Comparison of ENCODE assay signal across 8 mouse cellular contexts in genomic region chr3:95106338-95107117, GRCm38 (mm10). TPM values are rescaled to one million over a fixed set of nuclear protein-coding genes. Genes with fewer than 3 reads are reported as not detected.
DNase-seq lines count a peak whose midpoint lies in the region; ATAC-seq lines count a peak whose summit lies in the region.

Pip5k1a (minus strand) TSS chr3:95106930.

- under 1% methylated on average over 51 of the region's 51 CpGs for WGBS in hindbrain, embryonic 14.5 days

- ATAC-seq in hindbrain, embryonic 14.5 days (ENCODE audit: low FRiP score): peak; percentile 92

- peak; percentile 100 for DNase-seq in R1 (ENCODE audit: low read depth, low spot score)
- DNase-seq in cerebellum, postnatal 25 days: peak; percentile 96 to 98
- peak; percentile 87 to 97 for DNase-seq in frontal cortex, postnatal 25 days (ENCODE audit: low spot score in 2 of 2)
- peak; percentile 99 for DNase-seq in hindbrain, embryonic 14.5 days (ENCODE audit: low spot score)
- DNase-seq in layer of hippocampus, postnatal 36 days: peak; percentile 94 to 95
- peak; percentile 98 for DNase-seq in lung, postnatal 36 days
- DNase-seq in retina, postnatal 1 day: peak; percentile 100
- DNase-seq in urinary bladder, adult 18-20 months (ENCODE audit: low spot score in 2 of 2): peak; percentile 81 to 92

- H3K4me1 ChIP-seq in hindbrain, embryonic 14.5 days (replicated peaks; ENCODE audit: control insufficient read depth, insufficient read depth, low read length): peaks cover 12% of the 10 kb centered on the region

- peak within 1 kb of the TSS; percentile 83 for H3K4me3 ChIP-seq in hindbrain, embryonic 14.5 days (replicated peaks; ENCODE audit: low read length)

- peaks cover 3% of the 10 kb centered on the region; the same call in 1 of the 2 replicates for H3K36me3 ChIP-seq in hindbrain, embryonic 14.5 days (replicated peaks; ENCODE audit: control insufficient read depth, insufficient read depth)

- peak within 1 kb of the TSS; percentile 84 for H3K27ac ChIP-seq in hindbrain, embryonic 14.5 days

- H3K9me3 ChIP-seq in hindbrain, embryonic 14.5 days (ENCODE audit: control insufficient read depth, low read length): no peaks in the 10 kb centered on the region

- peak within 1 kb of the TSS; percentile 73 for H3K4me2 ChIP-seq in hindbrain, embryonic 14.5 days (replicated peaks)

- H3K9ac ChIP-seq in hindbrain, embryonic 14.5 days: peak within 1 kb of the TSS; percentile 90

- H3K27me3 ChIP-seq in hindbrain, embryonic 14.5 days (ENCODE audit: control insufficient read depth, insufficient read depth, low read length): no peaks in the 10 kb centered on the region

RNA-seq across cellular contexts. Expression of gene Pip5k1a, which starts in this region (rescaled TPM):
- 9.9 and 12.7 TPM in 2 replicates for polyA plus RNA-seq in hindbrain, embryonic 14.5 days (2014; fragmentation: Nextera tagmentation; extraction: Ambion mirVana)
- total RNA-seq in layer of hippocampus, postnatal 36 days (2021): 10 to 100 TPM; 62.3 to 64.0 TPM

Comparison
In these comparisons a context has a peak if more than half of its experiments do, and no peak if none do; other contexts are left out.
1. Peak in every context shown above with its lines: DNase-seq, ATAC-seq, H3K4me3 ChIP-seq and H3K27ac ChIP-seq.